Comparison of ENCODE assay signal across 11 mouse cellular contexts in genomic region chr10:127609415-127610065, GRCm38 (mm10). TPM values are rescaled to one million over a fixed set of nuclear protein-coding genes. Genes with fewer than 3 reads are reported as not detected.
A peak's percentile ranks its signal among the peaks of the same experiment; 100 is the strongest.
DNase-seq lines count a peak whose midpoint lies in the region; ATAC-seq and TF ChIP-seq lines count a peak whose summit lies in the region.
"Had no signal": no experiment of that assay in that cellular context is flagged by ENCODE, and none has a peak within 500 bp of the region (broad histone marks: within the 10 kb centered on the region; RNA-seq: fewer than 3 reads in every experiment).

No protein-coding gene starts in this region.

- H3K9ac ChIP-seq in kidney, embryonic 15.5 days: no peak overlapping the region
- no peak overlapping the region for H3K9ac ChIP-seq in limb, embryonic 13.5 days
- H3K9ac ChIP-seq in midbrain, postnatal 0 days (replicated peaks; ENCODE audit: low read length, poor library complexity, severe bottlenecking): no peak overlapping the region
- H3K9ac ChIP-seq: liver, embryonic 15.5 days had no signal

- DNase-seq in kidney, adult 2 months: no peak
- peak; percentile 41 for DNase-seq in embryonic facial prominence, embryonic 10.5 days (ENCODE audit: low spot score)
- DNase-seq in midbrain, postnatal 0 days (ENCODE audit: low spot score): no peak
- DNase-seq in ovary, postnatal 36 days (ENCODE audit: low spot score): no peak
- DNase-seq: cerebellum, adult 18-20 months; heart, postnatal 36 days had no signal

- H3K36me3 ChIP-seq in kidney, embryonic 15.5 days: peaks cover 52% of the 10 kb centered on the region
- no peaks in the 10 kb centered on the region for H3K36me3 ChIP-seq in kidney, adult 2 months (ENCODE audit: control insufficient read depth, insufficient read depth, low read length)
- H3K36me3 ChIP-seq in E14TG2a.4 (ENCODE audit: insufficient read depth, low read length): 0 out of 2 replicates have a peak, but pooled peaks cover 7% of the 10 kb centered on the region
- H3K36me3 ChIP-seq in embryonic facial prominence, embryonic 10.5 days (replicated peaks): peaks cover 90% of the 10 kb centered on the region
- peaks cover 87% of the 10 kb centered on the region for H3K36me3 ChIP-seq in limb, embryonic 13.5 days
- peaks cover 70% of the 10 kb centered on the region for H3K36me3 ChIP-seq in midbrain, postnatal 0 days (ENCODE audit: insufficient read depth, low read length)

- H3K4me3 ChIP-seq in kidney, embryonic 15.5 days (replicated peaks): no peak overlapping the region
- H3K4me3 ChIP-seq in kidney, adult 2 months (ENCODE audit: insufficient read depth, low read depth, low read length): no peak overlapping the region
- H3K4me3 ChIP-seq in E14TG2a.4 (replicated peaks; ENCODE audit: low read length): peak overlapping the region; percentile 43
- H3K4me3 ChIP-seq in embryonic facial prominence, embryonic 10.5 days: no peak overlapping the region
- no peak overlapping the region for H3K4me3 ChIP-seq in limb, embryonic 13.5 days
- H3K4me3 ChIP-seq in midbrain, postnatal 0 days (ENCODE audit: low read depth, low read length): no peak overlapping the region
- H3K4me3 ChIP-seq: erythroblast, embryonic 14.5 days; liver, embryonic 15.5 days had no signal

- peak overlapping the region; percentile 66 for H3K27ac ChIP-seq in kidney, embryonic 15.5 days
- H3K27ac ChIP-seq in kidney, adult 2 months (ENCODE audit: insufficient read depth, low read depth, low read length): no peak overlapping the region
- peak overlapping the region; percentile 41 for H3K27ac ChIP-seq in embryonic facial prominence, embryonic 10.5 days (replicated peaks)
- peak overlapping the region; percentile 40 for H3K27ac ChIP-seq in limb, embryonic 13.5 days
- no peak overlapping the region for H3K27ac ChIP-seq in midbrain, postnatal 0 days (ENCODE audit: low read depth, low read length)
- H3K27ac ChIP-seq: liver, embryonic 15.5 days had no signal

- WGBS in kidney, embryonic 15.5 days: 49% methylated on average over 9 of the region's 9 CpGs
- WGBS in kidney, adult 2 months: 59% methylated on average over 9 of the region's 9 CpGs
- 51% methylated on average over 9 of the region's 9 CpGs for WGBS in embryonic facial prominence, embryonic 10.5 days
- whole genome bisulfite sequencing in limb, embryonic 13.5 days: 53% methylated on average over 9 of the region's 9 CpGs
- WGBS in midbrain, postnatal 0 days: 83% methylated on average over 9 of the region's 9 CpGs

- TF ChIP-seq POLR2A in kidney, adult 2 months (IDR thresholded peaks at IDR 0.05; ENCODE audit: low read depth, low read length): no peak

- no peaks in the 10 kb centered on the region for H3K27me3 ChIP-seq in kidney, embryonic 15.5 days
- H3K27me3 ChIP-seq in kidney, adult 2 months (replicated peaks; ENCODE audit: control insufficient read depth, insufficient read depth, low read length): no peaks in the 10 kb centered on the region
- H3K27me3 ChIP-seq in E14TG2a.4 (ENCODE audit: insufficient read depth, low read length): peaks cover 14% of the 10 kb centered on the region; the same call in 1 of the 2 replicates
- 0 out of 2 replicates have a peak, but pooled peaks cover 4% of the 10 kb centered on the region for H3K27me3 ChIP-seq in embryonic facial prominence, embryonic 10.5 days (replicated peaks; ENCODE audit: low read depth, poor library complexity, severe bottlenecking)
- H3K27me3 ChIP-seq in limb, embryonic 13.5 days: no peaks in the 10 kb centered on the region
- no peaks in the 10 kb centered on the region for H3K27me3 ChIP-seq in midbrain, postnatal 0 days (ENCODE audit: insufficient read depth, low read length)

- H3K9me3 ChIP-seq in kidney, embryonic 15.5 days (replicated peaks): no peaks in the 10 kb centered on the region
- H3K9me3 ChIP-seq in E14TG2a.4 (ENCODE audit: low read length): no peaks in the 10 kb centered on the region
- no peaks in the 10 kb centered on the region for H3K9me3 ChIP-seq in embryonic facial prominence, embryonic 10.5 days
- no peaks in the 10 kb centered on the region for H3K9me3 ChIP-seq in limb, embryonic 13.5 days
- H3K9me3 ChIP-seq in midbrain, postnatal 0 days (ENCODE audit: low read length): no peaks in the 10 kb centered on the region
- H3K9me3 ChIP-seq: liver, embryonic 15.5 days had no signal

- no peak for TF ChIP-seq CTCF in kidney, adult 2 months (conservative IDR thresholded peaks at IDR 0.05; ENCODE audit: insufficient read depth, insufficient read length, low read depth, low read length)
- no peak for TF ChIP-seq CTCF in E14TG2a.4 (conservative IDR thresholded peaks at IDR 0.05; ENCODE audit: low read length)
- no peak for TF ChIP-seq CTCF in midbrain, postnatal 0 days (IDR thresholded peaks at IDR 0.05)

- no peak overlapping the region for H3K4me2 ChIP-seq in kidney, embryonic 15.5 days
- H3K4me2 ChIP-seq in limb, embryonic 13.5 days (replicated peaks): no peak overlapping the region
- H3K4me2 ChIP-seq in midbrain, postnatal 0 days (ENCODE audit: low read depth, low read length, poor library complexity, severe bottlenecking): no peak overlapping the region
- H3K4me2 ChIP-seq: liver, embryonic 15.5 days had no signal

- H3K4me1 ChIP-seq in kidney, embryonic 15.5 days: peaks cover 38% of the 10 kb centered on the region
- H3K4me1 ChIP-seq in kidney, adult 2 months (ENCODE audit: control insufficient read depth, insufficient read depth, low read length): 0 out of 2 replicates have a peak, but pooled peaks cover 2% of the 10 kb centered on the region
- peaks cover 81% of the 10 kb centered on the region for H3K4me1 ChIP-seq in E14TG2a.4 (replicated peaks; ENCODE audit: low read depth, low read length)
- H3K4me1 ChIP-seq in embryonic facial prominence, embryonic 10.5 days: peaks cover 59% of the 10 kb centered on the region
- peaks cover 49% of the 10 kb centered on the region for H3K4me1 ChIP-seq in limb, embryonic 13.5 days
- no peaks in the 10 kb centered on the region for H3K4me1 ChIP-seq in midbrain, postnatal 0 days (ENCODE audit: insufficient read depth, low read length)

- ATAC-seq in kidney, embryonic 15.5 days (replicated peaks; ENCODE audit: low FRiP score): no peak
- no peak for ATAC-seq in limb, embryonic 13.5 days (ENCODE audit: low FRiP score, low read depth)
- no peak for ATAC-seq in midbrain, postnatal 0 days (ENCODE audit: low FRiP score)

RNA-seq across cellular contexts. Expression of gene Lrp1, which starts 11.4 kb away (rescaled TPM):
- polyA plus RNA-seq in kidney, embryonic 15.5 days (2015; fragmentation: Nextera tagmentation; extraction: Ambion mirVana): 52.4 and 65.0 TPM in 2 replicates
- 55.3 and 57.8 TPM in 2 replicates for polyA plus RNA-seq in kidney, adult 2 months (2012; rRNA removed)
- polyA plus RNA-seq in embryonic facial prominence, embryonic 10.5 days (2016; fragmentation: Nextera tagmentation; extraction: Ambion mirVana): 66.6 and 70.6 TPM in 2 replicates
- 123 and 127 TPM in 2 replicates for polyA plus RNA-seq in limb, embryonic 13.5 days (2015; fragmentation: Nextera tagmentation; extraction: Ambion mirVana)
- total RNA-seq in midbrain, postnatal 0 days (2014; rRNA removed): 297 and 319 TPM in 2 replicates
- 79.8 and 84.4 TPM in 2 replicates for polyA plus RNA-seq in midbrain, postnatal 0 days (2015; fragmentation: Nextera tagmentation; extraction: Ambion mirVana)

RNA-seq across cellular contexts. Expression of gene Stat6, which starts 33.2 kb away (rescaled TPM):
- 26.5 and 27.2 TPM in 2 replicates for polyA plus RNA-seq in kidney, embryonic 15.5 days (2015; fragmentation: Nextera tagmentation; extraction: Ambion mirVana)
- 70.2 and 72.1 TPM in 2 replicates for polyA plus RNA-seq in kidney, adult 2 months (2012; rRNA removed)
- polyA plus RNA-seq in embryonic facial prominence, embryonic 10.5 days (2016; fragmentation: Nextera tagmentation; extraction: Ambion mirVana): 10.4 and 11.5 TPM in 2 replicates
- polyA plus RNA-seq in limb, embryonic 13.5 days (2015; fragmentation: Nextera tagmentation; extraction: Ambion mirVana): 14.3 and 15.0 TPM in 2 replicates
- 6.1 and 10.2 TPM in 2 replicates for total RNA-seq in midbrain, postnatal 0 days (2014; rRNA removed)
- polyA plus RNA-seq in midbrain, postnatal 0 days (2015; fragmentation: Nextera tagmentation; extraction: Ambion mirVana): 3.9 and 4.3 TPM in 2 replicates

RNA-seq across cellular contexts. Expression of gene Nemp1, which starts 57.2 kb away (rescaled TPM):
- 10.9 TPM in 2 replicates for polyA plus RNA-seq in kidney, embryonic 15.5 days (2015; fragmentation: Nextera tagmentation; extraction: Ambion mirVana)
- 2.3 and 2.5 TPM in 2 replicates for polyA plus RNA-seq in kidney, adult 2 months (2012; rRNA removed)
- 10.0 and 10.7 TPM in 2 replicates for polyA plus RNA-seq in embryonic facial prominence, embryonic 10.5 days (2016; fragmentation: Nextera tagmentation; extraction: Ambion mirVana)
- polyA plus RNA-seq in limb, embryonic 13.5 days (2015; fragmentation: Nextera tagmentation; extraction: Ambion mirVana): 9.3 and 9.9 TPM in 2 replicates
- total RNA-seq in midbrain, postnatal 0 days (2014; rRNA removed): 3.2 and 3.7 TPM in 2 replicates
- 1.4 and 1.7 TPM in 2 replicates for polyA plus RNA-seq in midbrain, postnatal 0 days (2015; fragmentation: Nextera tagmentation; extraction: Ambion mirVana)

RNA-seq across cellular contexts. Expression of gene Nab2, which starts 58.8 kb away (rescaled TPM):
- polyA plus RNA-seq in kidney, embryonic 15.5 days (2015; fragmentation: Nextera tagmentation; extraction: Ambion mirVana): 27.1 and 30.8 TPM in 2 replicates
- polyA plus RNA-seq in kidney, adult 2 months (2012; rRNA removed): 17.9 and 18.6 TPM in 2 replicates
- polyA plus RNA-seq in embryonic facial prominence, embryonic 10.5 days (2016; fragmentation: Nextera tagmentation; extraction: Ambion mirVana): 11.6 and 12.1 TPM in 2 replicates
- 18.1 and 18.5 TPM in 2 replicates for polyA plus RNA-seq in limb, embryonic 13.5 days (2015; fragmentation: Nextera tagmentation; extraction: Ambion mirVana)
- 4.8 and 5.6 TPM in 2 replicates for total RNA-seq in midbrain, postnatal 0 days (2014; rRNA removed)
- 1.4 and 1.6 TPM in 2 replicates for polyA plus RNA-seq in midbrain, postnatal 0 days (2015; fragmentation: Nextera tagmentation; extraction: Ambion mirVana)

Comparison
In these comparisons a context has a peak if more than half of its experiments do, and no peak if none do; other contexts are left out.
1. H3K27ac ChIP-seq: peak in kidney, embryonic 15.5 days (single experiment), embryonic facial prominence, embryonic 10.5 days (single experiment) and limb, embryonic 13.5 days (single experiment); none in kidney, adult 2 months (single experiment) and midbrain, postnatal 0 days (single experiment).